Mouse (Mus musculus) kidney, adult 2 months (tissue): ENCODE results near the gene Akap1. TPM values are rescaled to one million over a fixed set of nuclear protein-coding genes. Genes with fewer than 3 reads are reported as not detected.

Experiments used
- DNase-seq: peaks from one replicate; pipeline ENCODE4 v3.0.0; 2021
- H3K27ac ChIP-seq: fragments of 200-500 bp; 2 replicates; pipeline ENCODE4 v1.5.1; 2012; ENCODE audit warnings: low read depth, low read length, control low read depth, inconsistent platforms; ENCODE audit not compliant: insufficient read depth
- H3K27me3 ChIP-seq: fragments of 200-500 bp; replicated peaks from 2 replicates; pipeline ENCODE4 v1.6.1; 2012; ENCODE audit warnings: mild to moderate bottlenecking, moderate library complexity, low read length, inconsistent platforms; ENCODE audit not compliant: control insufficient read depth, insufficient read depth
- H3K36me3 ChIP-seq: fragments of 200-500 bp; 2 replicates; pipeline ENCODE4 v1.6.1; 2012; ENCODE audit warnings: mild to moderate bottlenecking, moderate library complexity, low read length, inconsistent platforms; ENCODE audit not compliant: control insufficient read depth, insufficient read depth
- H3K4me1 ChIP-seq: fragments of 200-500 bp; 2 replicates; pipeline ENCODE4 v1.6.1; 2011; ENCODE audit warnings: low read length; ENCODE audit not compliant: control insufficient read depth, insufficient read depth
- H3K4me3 ChIP-seq: fragments of 200-500 bp; 2 replicates; pipeline ENCODE4 v1.5.1; 2011; ENCODE audit warnings: mild to moderate bottlenecking, low read depth, low read length, control low read depth; ENCODE audit not compliant: insufficient read depth
- CTCF ChIP-seq: fragments of 200-500 bp; conservative IDR thresholded peaks from 2 replicates; pipeline ENCODE4 v1.5.1; 2011; ENCODE audit warnings: low read depth, mild to moderate bottlenecking, control low read depth, low read length, moderate library complexity, mixed read lengths; ENCODE audit not compliant: insufficient read depth, insufficient read length
- POLR2A ChIP-seq: fragments of 200-500 bp; IDR thresholded peaks from one replicate; pipeline ENCODE4 v1.6.1; 2011; ENCODE audit warnings: low read depth, low read length, control low read depth
- WGBS: fragments of 180-500 bp; shearing (Covaris S2); methylation state at CpG from one replicate; pipeline ENCODE4 v1.1.7; 2018; 5-methylcytosine and 5-hydroxymethylcytosine counted together
- polyA plus RNA-seq: library from polyadenylated mRNA; depleted of rRNA; stranded (reverse); fragments of >200 nt; gene quantifications from 2 replicates; pipeline ENCODE4 v1.2.3, GENCODE M21; 2012

Gene Akap1
- polyA plus RNA-seq, 1 experiment: 72.6 TPM

DNA sequence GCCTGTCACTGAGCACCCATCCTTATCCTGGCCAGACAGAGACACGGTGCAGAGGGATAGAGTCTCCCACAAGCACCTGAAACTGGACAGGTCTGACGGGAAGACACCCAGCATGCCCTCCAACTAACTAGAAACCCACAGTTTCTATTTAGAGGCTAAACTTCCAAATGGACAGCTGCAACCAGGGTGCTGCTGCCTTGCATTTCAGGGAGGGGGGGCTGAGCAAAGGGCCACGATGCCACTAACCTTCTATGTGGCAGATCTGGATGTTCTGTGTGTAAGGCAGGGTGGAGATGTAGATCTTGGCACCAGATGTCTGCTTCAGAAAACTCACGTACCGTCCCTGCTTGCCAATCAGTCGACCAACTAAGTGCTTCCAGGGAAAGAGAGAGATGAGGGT is 25.0 kb downstream of the Akap1 start:
- Histone ChIP-seq H3K4me1 (no peaks in the 10 kb centered on the region), H3K27ac (no peak overlapping the region), H3K4me3 (no peak overlapping the region), H3K36me3 (no peaks in the 10 kb centered on the region; the same call in none of the 2 replicates), H3K27me3 (no peaks in the 10 kb centered on the region)
- no peak for DNase-seq
- no peak for TF ChIP-seq POLR2A
- no peak for TF ChIP-seq CTCF
- WGBS: 82% methylated on average over 6 of the region's 6 CpGs

DNA sequence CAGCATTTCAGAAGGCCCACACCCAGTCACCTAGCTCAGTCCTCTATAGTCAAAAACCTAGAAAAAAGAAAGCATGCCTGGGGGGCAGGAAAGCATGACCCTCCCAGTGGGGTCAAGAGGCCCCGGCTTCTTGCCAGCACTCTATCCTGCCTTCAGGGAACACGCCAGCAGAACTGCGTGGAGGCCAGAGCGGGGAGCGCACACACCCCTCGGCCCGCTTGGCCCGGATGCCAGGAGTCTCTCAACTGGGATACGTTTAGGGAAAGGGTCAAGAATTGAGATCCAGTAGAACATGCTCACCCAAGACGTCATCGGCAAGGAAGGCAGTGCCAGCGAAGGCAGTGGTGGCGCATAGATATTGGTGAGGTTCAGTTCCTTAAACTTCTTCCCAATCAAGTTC is 25.8 kb downstream of the Akap1 start:
- no peak for DNase-seq
- 73% methylated on average over 13 of the region's 13 CpGs for WGBS
- no peak overlapping the region for H3K27ac ChIP-seq
- H3K27me3 ChIP-seq: no peaks in the 10 kb centered on the region
- H3K4me3 ChIP-seq: no peak overlapping the region
- H3K36me3 ChIP-seq: no peaks in the 10 kb centered on the region; the same call in none of the 2 replicates
- no peaks in the 10 kb centered on the region for H3K4me1 ChIP-seq
- no peak for TF ChIP-seq CTCF
- no peak for TF ChIP-seq POLR2A

DNA sequence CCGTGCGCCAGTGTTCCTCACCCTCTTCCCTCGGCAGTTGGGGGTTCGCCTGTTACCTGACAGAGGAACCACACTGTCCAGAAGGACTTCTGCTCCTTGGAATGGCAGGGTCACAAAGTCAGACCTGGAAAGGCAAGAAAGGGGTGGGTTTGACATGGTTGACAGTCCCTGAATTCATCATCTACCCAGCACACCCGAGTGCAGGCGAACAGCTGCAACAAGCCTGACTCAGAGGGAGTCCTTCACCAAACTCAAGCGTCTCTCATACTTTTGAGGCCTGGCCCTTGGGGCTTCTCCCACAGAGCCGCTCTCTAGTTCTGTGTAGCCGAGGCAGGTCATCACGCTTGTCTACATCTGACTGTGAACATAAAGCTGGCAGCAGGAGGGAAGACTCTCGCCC is 29.8 kb downstream of the Akap1 start:
- 93% methylated on average over 11 of the region's 11 CpGs for WGBS
- Histone ChIP-seq H3K27ac (no peak overlapping the region), H3K4me3 (no peak overlapping the region), H3K27me3 (no peaks in the 10 kb centered on the region), H3K4me1 (no peaks in the 10 kb centered on the region), H3K36me3 (no peaks in the 10 kb centered on the region; the same call in none of the 2 replicates)
- TF ChIP-seq POLR2A (no peak), CTCF (no peak)
- no peak for DNase-seq

DNA sequence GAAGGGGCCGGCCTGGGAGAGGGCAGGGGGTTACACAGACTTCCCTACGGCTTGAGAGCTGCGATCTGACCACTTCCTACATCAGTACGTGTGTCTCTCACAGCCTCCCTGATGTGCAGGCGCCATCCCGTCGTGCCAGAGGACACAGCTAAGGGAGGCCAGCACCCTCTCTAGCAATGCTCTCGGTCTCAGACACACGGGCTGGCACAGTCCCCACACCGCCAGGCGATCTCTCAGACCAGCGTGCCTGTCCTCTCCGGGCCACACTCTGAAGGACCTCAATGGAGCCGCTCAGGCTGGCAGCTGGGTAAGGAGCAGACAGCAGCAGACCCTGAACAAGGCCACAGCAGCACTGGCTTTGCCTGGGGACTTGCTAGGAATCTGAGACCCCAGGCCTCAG is 30.3 kb downstream of the Akap1 start:
- H3K27ac ChIP-seq: no peak overlapping the region
- no peaks in the 10 kb centered on the region for H3K27me3 ChIP-seq
- WGBS: 79% methylated on average over 14 of the region's 14 CpGs
- no peak overlapping the region for H3K4me3 ChIP-seq
- H3K36me3 ChIP-seq: no peaks in the 10 kb centered on the region; the same call in none of the 2 replicates
- no peak for TF ChIP-seq POLR2A
- TF ChIP-seq CTCF: no peak
- no peak for DNase-seq
- H3K4me1 ChIP-seq: no peaks in the 10 kb centered on the region

DNA sequence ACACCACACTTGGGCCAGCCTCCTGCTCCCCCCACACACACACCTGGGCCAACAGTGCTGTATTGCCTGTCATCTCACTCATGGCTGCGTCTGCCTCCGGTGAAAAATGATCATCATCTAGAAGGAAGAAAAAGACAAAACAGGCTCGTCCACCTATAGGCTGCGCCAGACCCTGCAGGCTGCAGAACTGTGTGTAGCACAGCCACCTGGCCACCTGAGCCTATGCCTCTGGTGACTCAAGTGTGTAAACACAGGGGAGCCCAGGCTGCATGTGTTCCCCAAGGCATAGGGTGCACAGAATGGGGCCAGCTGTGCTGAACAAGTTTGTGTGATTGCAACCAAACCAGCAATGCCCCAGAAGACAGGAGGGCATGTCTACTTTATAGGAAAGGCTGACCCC is 31.3 kb downstream of the Akap1 start:
- Histone ChIP-seq H3K4me3 (no peak overlapping the region), H3K27ac (no peak overlapping the region), H3K4me1 (no peaks in the 10 kb centered on the region), H3K27me3 (no peaks in the 10 kb centered on the region), H3K36me3 (no peaks in the 10 kb centered on the region; the same call in none of the 2 replicates)
- TF ChIP-seq CTCF: no peak
- no peak for TF ChIP-seq POLR2A
- 75% methylated on average over 4 of the region's 4 CpGs for WGBS
- DNase-seq: no peak

DNA sequence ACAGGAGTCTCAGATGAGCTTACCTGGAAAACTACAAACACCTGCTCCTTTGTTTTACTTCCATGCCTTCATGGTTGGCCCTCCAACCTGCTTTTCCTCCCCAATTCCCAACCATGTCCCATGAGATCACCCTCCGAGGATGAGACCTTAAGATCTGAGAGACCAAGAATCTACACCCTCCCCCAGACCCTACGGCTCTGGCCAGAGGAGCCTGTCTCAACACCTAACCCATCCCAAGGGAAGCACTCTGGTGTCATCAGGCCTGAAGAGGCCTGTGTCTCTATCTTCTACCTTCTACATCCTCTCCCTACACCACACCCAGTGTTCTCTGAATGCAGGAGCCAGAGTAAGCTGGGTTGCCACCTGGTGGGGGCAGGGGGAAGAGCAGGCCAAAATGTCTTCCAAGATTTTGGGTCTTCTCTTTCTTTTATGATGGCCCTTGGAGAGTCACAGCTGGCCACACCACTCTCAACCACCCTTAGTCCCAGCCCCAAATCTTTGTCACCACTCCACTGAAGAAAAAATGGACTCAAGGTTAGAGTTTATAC is 34.1 kb downstream of the Akap1 start:
- 91% methylated on average over 2 of the region's 2 CpGs for WGBS
- TF ChIP-seq POLR2A (no peak), CTCF (peak; percentile 57)
- no peak for DNase-seq
- Histone ChIP-seq H3K4me1 (no peaks in the 10 kb centered on the region), H3K36me3 (no peaks in the 10 kb centered on the region; the same call in none of the 2 replicates), H3K4me3 (no peak overlapping the region), H3K27ac (no peak overlapping the region), H3K27me3 (no peaks in the 10 kb centered on the region)

DNA sequence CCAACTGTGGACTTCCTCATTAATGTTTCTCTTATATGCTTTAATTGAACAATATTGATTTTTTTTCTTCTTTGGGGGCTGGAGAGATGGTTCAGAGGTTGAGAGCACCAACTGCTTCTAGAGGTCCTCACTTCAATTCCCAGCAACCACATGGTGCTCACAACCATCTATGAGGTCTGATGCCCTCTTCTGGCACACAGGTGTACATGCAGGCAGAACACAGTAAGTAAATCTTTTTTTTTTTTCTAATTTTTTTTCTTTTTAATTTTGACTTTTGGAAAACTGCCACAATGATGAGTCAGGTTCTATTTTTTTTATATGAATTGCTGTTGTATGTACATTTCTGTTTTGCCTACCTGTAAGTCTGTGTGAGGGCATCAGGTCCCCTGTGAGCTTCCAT is 35.9 kb downstream of the Akap1 start:
- Histone ChIP-seq H3K36me3 (no peaks in the 10 kb centered on the region), H3K27me3 (no peaks in the 10 kb centered on the region), H3K27ac (no peak overlapping the region), H3K4me1 (no peaks in the 10 kb centered on the region), H3K4me3 (no peak overlapping the region)
- no peak for TF ChIP-seq POLR2A
- TF ChIP-seq CTCF: peak; percentile 50
- no peak for DNase-seq
